Mouse (Mus musculus) c-Kit-negative CD71-positive TER-119-positive erythroid progenitor cells, embryonic 14.5 days (primary cell): ENCODE measurements around the gene Usp30.

Source experiments
- DNase-seq: peaks from one replicate; pipeline ENCODE4 v3.0.0-alpha.2; 2013; ENCODE audit warnings: low read depth, low spot score

Gene Usp30

DNA sequence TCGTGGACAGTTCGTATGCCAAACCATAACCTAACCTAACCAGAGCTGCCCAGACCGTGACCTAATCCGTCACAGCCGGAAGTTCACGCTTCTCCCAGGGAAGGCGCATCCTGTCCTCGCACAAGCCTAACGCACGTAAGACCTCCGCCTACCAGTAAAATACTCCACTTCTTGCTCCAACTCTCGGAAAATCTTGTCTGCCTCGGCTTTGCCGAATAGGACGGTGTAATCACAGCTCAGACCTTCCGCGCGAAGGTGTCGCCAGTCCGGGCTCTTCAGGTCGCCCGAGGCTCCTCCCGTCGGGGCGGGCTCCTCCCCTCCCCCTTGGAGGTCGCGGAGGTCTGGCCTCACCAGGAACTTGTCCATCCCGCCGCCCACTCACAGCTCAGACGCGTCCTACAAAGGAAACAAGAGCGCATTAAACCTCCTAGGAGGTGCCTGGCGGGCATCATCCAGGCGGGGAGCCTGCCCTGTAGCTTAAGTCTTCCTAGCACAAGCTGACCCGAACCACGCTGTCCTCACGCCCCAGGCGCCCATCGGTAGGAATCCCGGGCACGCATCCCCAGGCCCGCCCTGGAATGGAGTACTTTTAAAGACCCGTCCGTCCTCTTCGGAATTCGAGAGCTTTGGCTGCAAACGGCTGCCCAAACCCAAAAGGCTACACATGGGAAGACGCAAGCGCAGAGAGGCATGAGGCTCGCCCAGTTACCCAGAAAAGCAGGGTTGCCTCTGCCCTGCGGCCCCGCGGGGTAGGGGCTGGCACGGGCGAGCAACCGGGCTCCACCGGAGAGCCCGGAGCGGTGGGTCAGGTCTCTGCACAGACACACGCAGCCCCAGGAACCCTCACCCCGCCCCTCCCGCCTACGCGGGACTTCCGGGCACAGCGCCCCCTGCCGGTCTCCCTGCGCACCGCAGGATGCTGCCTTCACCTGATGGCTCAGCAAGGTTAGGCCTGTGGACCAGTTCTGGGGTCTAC lies 62.4 kb downstream of the Usp30 start, which contains the start of gene Alkbh2:
Alkbh2 (minus strand) TSS at position 845 of the 976 bp plus-strand sequence.
- peak; percentile 65 for DNase-seq

DNA sequence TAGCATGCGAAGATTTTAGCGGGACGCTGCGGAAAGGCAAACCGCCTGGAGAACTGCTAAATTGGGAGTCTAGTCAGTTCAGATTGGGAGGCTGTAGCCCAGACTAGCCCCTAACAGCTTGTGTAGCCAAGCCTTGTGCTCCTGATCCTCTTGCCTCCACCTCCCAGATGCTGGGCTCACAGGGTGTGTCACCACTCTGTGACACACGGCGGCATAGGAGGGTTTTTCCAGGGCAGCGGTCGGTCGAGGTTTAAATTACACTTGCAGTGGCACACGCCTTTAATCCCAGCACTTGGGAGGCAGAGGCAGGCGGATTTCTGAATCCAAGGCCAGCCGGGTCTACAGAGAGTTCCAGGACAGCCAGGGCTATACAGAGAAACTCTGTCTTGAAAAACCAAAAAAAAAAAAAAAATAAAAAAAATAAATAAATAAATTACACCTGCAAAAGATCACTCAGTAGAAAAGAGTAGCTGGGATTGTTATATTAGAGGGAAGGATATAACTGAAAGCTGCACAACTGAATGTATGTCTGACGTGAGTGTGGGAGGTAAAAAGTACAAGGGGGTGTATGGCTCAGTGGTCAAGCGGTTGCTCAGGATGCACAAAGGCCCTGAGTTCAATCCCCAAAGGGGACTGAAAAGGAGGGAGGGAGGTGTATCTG lies 64.4 kb downstream of the Usp30 start:
- no peak for DNase-seq

DNA sequence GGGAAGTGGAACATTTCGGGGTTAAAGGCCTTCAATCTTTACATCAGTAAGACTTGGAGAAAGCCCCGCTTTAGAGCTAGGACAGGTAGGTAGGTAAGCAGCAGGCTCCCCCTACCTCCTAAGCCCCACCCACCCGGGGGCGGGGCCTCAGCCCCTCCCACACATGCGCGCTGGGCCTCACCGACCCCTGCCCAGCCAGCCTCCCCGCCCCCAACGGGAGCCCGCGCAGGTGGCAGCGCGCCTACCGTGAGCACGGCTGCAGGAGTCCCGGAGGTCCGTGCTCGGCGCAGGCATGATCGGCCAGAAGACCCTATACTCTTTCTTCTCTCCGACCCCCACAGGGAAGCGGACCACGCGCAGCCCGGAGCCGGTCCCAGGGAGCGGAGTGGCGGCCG lies 64.9 kb downstream of the Usp30 start, which contains the start of gene Ung:
Ung (plus strand) TSS at position 176 of the 395 bp plus-strand sequence.
- peak; percentile 15 for DNase-seq

DNA sequence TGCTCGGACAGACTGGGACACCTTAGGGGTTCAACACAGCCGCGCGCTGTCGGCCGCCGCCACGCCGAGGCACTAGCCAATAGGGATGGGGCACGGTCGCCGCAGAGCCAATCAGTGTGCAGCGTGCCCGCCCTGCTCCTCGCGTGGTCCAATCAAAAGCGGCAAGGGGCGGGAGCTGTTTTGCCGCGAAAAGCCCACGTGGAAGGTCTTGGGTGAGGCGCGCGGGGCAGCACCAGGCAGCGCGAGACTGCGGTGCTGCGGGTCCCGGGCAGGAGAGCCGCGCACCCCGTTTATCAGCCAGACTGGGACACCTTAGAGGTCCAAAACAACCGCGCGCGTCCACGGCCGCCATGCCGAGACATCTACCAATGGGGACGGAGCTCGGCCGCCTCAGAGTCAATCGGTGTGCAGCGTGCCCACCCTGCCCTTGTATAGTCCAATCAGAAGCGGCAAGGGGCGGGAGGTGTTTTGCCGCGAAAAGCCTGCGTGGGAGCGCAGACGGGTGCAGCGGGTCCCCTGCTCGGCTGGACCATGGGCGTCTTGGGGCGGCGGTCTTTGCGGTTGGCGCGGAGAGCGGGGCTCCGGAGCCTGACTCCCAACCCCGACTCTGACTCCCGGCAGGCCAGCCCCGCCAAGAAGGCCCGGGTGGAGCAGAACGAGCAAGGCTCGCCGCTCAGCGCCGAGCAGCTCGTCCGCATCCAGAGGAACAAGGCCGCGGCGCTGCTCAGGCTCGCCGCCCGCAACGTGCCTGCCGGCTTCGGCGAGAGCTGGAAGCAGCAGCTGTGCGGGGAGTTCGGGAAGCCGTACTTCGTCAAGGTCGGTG lies 65.6 kb downstream of the Usp30 start:
- peak; percentile 84 for DNase-seq

DNA sequence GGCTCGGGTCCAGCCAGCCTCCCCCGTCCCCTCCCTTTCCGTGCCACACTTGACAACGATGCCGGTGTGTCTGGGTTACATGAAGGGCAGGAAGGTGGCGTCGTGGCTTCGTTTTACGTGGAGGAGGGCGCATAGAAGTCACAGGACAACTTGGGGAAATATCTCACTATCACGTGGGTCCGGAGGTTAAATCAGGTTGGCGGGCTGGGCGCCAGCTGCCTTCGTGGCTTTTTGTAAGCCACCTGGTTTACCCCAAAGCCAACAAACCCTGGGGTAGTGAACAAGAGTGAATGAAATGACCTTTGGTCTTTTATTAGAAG lies 66.2 kb downstream of the Usp30 start:
- peak; percentile 17 for DNase-seq

DNA sequence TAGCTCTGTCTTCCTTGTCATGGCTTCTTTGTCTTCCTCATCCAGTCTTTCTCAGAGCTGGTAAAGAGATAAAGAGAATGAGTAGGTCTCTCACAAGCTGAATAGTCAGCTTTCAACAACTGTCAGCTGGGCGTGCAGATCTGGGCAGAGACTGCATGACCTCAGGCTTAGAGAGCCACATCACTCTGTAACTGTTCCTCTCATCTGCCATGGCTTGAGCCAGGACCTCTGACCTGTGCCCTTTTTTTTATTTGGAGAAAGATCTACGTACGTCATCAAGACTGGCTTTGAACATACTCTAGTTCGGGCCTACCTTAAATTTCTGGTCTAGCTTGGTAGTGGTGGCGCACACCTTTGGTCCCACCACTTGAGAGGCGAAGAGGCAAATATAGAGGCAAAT lies 67.6 kb downstream of the Usp30 start:
- no peak for DNase-seq

DNA sequence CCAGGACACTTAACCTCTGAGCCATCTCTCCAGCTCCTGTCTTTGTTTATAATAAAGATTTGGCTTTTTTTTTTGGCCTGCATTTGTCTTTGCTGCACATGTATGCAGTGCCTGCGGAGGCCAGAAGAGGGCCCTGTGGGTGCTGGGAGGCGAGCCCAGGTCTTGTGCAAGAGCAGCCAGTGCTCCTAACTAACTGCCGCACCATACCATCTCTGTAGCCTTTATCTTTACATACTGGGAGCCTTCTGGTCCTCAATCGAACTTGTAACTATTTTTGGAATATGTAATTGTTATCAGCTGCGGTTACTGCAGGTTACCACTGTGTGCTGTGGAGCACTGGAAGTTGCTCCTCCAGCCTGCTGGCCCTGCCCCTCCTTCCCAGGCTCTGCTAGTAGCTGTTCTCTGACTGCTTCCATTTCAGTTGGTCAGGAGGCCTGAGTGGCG lies 68.9 kb downstream of the Usp30 start:
- DNase-seq: no peak

DNA sequence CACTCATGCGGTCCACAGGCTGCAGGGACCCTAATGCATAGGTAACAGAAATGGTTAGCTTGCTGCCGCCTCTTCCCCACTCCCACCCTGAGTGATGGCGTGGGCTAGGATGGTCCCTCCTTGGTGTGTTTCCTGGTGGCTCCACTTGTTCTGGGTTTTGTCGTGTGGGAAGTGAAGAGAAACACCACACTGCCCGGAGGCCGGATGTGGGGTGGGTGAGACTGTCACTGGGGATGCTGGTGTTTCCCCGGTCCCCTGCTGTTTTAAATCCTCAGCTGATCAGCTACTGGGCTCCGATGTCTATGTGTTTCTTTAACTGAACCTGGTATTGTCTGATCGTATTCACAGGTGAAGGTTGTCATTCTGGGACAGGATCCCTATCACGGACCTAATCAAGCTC lies 70.3 kb downstream of the Usp30 start:
- no peak for DNase-seq

DNA sequence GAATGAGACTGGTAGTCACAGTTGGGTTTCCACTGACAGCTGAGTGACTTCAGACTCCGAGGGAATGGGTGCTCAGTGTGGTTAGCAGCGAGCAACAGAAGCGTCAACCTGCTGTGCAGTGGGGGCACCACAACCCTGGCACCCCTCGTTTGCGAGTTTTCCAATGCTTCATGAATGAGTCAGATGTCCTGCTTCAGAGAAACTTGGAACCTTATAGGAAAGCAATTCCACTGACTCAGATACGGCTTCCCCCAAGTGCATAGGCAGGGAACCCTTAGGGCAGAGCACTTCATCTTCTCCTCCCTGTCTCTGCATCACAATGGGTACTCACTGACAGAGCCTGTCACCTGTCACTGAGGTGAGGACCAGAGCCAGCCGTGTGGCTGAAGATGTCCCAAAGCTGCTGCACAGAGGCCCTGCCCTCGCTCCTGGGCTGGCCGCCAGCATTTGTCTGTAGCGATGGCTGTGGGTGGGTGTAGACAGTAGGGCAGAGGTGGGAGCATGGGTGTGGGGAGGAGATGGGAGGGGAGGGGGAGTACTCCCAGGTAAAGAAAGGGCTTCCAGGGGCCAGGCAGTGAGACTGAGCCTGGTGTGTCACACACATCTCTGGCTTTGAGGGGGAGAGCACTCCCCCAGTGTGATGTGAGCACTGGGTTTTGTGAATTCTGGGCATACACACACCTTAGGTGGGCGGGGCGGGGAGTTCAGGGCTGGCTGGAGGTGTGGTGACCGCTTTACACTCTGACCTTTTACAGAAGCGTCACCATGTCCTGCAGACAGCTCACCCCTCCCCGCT lies 72.4 kb downstream of the Usp30 start:
- DNase-seq: no peak

DNA sequence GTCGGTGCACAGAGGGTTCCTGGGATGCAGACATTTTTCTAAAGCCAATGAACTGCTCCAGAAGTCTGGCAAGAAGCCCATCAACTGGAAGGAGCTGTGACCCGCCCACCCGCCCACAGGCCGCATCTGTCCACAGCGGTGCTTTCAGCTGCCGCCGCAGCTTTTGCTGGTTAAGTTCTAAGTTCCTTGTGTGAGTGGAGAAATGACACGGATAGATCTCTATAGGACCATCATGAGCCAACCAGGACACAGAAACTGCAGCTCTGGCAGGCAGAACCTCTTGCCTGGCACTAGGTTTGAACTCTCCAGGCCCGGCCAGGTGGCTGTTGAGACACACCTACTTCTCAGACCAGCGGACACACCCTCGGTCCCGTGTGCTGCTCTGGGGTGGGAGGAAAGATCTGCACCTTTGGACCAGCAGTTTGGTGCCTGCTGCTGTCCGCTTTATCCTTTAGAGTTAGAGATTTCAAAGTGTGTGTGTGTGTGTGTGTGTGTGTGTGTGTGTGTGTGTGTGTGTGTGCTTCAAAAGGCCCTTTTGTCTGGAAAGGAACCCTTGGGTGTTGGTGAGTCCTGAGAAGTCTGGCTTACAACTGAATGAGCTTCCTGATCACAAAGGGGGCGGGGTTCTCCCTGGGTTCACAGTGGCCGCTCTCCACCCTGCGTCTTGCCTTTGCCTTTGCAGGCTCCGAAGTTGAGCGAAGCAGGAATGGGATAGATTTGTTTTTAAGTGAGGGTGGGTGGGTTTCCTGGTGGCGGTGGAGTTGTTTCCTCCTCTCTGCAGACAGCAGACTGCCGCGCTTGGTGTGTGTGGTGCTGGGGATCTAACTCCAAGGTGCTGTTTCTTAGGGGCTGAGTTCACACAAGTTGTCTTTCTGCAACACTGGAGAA lies 73.3 kb downstream of the Usp30 start:
- no peak for DNase-seq

DNA sequence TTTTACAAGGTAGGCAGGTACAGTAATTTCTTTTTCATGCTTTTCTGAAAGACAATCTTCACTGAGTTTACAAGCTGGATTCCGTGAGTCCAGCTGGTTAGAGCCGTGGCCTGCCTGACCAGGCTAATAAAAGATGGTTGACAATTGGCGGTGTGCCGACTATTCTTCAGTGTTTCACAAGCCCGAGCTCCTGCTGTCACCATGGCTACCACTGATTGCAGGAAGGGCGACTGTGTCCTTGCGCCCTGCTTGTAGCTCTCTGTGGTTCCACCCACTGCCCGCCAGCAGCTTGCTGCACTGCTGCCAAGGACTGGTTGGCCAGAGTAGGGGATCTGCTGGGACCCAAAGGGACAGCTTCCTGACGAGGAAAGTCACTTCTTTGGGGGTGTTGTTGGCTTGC lies 73.9 kb downstream of the Usp30 start:
- no peak for DNase-seq

DNA sequence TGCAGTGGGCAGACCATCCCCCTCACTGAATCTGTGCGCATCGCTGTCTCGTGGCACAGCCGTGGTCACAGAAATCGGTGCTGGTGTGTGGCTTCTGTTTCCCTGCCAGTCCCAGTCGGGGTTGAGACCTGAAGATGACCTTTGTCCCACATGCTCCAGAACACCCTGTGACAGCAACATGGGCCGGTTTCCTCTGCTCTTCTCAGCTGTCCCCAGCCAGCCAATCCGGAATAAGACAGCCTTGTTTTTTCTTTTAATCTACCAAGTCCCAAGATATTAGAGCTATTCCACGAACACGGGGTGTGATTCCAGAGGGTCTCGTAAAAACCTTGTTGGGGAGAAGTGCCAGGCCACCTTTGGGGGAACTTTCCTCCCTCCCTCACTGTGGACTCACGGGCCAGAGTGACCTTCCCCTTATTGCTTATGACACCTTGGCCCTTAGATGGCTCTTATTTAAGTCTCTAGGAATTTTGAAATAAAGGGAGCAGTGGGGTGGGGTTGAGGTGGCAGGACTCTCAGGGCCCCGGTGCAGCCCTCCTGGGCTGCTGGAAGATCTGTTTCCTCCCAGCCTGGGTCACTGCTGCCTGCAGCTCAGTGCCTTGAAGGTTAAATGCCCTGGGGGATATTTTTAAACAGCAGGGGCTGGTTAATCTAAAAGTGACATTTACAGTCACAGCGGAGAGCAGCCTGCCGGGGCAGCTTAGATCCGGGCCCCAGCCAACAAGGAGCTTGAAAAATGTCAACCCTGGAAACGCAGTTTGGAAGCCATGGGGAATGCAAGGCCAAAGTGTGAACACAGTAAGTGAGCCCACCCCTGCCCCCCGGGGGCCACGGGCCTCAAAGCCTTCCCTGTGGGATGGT lies 81.0 kb downstream of the Usp30 start, which contains the start of gene Acacb:
Acacb (plus strand) TSS at position 508 of the 861 bp plus-strand sequence.
- DNase-seq: no peak

DNA sequence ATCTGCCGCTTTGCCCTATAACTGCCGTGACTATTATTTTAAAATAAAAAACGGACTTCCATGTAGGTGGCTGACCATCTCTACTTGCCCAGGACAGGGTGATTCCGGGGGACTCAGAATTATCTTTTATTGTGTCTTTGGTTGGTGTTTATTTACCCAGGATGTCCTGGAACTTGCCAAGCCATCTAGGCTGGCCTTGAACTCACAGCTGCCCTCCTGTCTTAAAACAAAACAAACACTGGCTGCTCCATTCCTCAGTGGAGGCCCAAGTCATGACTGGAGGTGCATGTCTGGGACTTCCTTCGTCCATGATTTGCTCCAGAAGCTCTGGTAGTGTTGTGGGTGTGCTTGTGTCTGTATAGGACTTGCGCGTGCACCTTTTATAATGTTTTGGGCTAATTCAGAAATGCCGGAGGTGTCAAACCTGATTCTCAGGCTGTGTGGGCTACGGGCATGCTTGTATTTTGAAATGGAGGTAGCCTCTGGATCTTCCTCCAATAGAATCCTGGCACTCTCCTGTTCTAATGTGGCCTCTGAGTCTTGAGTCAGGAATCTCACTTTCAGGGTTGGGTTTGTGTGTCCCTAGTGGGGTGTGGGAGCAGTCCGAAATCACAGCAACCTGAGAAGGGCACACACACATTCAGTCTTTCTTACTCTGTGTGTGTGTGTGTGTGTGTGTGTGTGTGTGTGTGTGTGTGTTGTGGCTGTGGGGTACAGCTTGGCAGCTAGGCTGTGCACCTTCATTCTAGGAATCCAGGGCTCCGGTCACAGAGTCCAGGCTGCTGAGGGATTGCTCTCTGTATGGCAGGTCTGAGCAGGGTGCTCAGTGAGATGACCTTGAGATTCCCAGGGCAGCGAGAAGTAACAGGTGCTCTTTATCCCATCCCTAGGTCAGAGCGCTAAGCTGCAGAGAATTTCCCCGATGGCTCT lies 82.0 kb downstream of the Usp30 start:
- no peak for DNase-seq

DNA sequence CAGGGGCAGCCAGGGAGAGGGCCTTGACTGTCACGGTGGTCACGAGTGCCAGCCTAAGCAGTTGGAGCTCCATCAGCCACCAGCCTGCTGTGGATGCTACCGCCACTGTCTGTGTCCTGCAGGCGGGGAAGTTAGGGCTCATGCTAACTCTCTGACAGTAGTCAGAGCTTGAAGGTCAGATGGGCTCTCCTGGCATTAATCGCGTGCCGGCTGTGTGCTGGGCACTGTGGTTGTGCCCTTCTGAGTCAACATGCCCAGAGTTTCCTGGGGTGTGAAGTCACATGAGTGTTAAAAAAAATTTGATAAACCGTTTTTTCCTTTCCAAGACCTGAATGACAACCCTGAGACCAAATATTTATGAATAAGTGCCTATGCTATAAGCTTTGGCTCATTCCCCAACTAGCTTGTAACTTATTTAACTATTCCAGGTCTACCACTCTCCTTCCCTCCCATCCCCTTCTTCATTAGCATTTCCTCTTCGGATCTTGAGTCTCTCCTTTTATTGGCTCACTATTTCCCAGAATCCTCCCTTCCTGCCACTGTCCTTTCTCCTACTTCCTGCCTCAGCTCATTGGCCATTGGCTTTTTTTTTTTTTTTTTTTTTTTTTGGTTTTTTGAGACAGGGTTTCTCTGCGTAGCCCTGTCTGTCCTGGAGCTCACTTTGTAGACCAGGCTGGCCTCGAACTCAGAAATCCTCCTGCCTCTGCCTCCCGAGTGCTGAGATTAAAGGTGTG lies 87.3 kb downstream of the Usp30 start:
- DNase-seq: no peak

DNA sequence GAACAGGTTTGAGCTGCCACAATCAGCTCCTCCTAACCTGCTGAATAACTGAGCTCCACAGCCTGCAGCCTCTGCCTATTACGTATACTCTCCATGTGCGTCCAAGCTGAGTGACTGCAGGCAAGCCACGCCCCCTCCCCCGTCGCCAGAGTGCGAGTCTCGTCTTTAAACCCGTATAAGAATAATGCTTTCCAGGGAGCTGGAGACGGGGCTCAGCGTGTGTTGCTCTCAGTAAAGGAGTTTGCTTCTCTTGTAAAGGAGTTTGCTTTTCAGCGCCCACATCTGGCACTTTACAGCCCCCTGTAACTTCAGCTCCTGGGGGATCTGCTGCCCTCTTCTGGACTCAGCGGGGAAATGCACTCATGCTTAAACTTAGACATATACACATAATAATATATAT lies 88.2 kb downstream of the Usp30 start:
- DNase-seq: no peak

DNA sequence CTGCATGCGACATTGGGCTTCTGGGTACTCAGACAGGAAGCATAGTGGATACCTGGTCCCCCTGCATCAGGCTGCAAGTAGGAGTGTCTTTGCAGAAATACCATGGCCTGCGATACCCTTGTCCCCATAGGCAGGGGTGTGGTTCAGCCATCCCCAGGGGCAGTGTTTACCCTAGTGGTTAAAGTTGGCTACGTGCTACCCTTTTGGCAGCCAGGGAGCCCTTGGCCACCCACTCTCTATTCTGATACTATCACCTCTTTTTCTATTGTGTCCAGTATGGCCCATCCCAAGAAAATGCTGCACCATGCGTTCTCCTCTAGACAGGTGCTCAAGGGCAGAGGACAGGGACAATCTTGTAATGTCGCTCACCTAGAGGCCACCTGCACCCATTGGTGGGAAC lies 89.5 kb downstream of the Usp30 start:
- DNase-seq: no peak
